Mouse (Mus musculus) heart, adult 2 months (tissue): ENCODE measurements at regions not wholly inside any gene's neighbourhood (a gene's known extent, or its start where the extent isn't known, plus 50 kb on each side); places are given as distances from the start of the nearest gene placed in this dataset.

Source experiments
- CTCF ChIP-seq: fragments of 200-600 bp; IDR thresholded peaks from 2 replicates; pipeline ENCODE4 v1.8.1; 2022; ENCODE audit warnings: antibody characterized with exemption, mild to moderate bottlenecking, moderate library complexity
- POLR2A ChIP-seq: fragments of 200-500 bp; IDR thresholded peaks from 2 replicates; pipeline ENCODE4 v1.6.1; 2011; ENCODE audit warnings: mild to moderate bottlenecking, low read depth, low read length, control low read depth; ENCODE audit not compliant: insufficient read depth

DNA sequence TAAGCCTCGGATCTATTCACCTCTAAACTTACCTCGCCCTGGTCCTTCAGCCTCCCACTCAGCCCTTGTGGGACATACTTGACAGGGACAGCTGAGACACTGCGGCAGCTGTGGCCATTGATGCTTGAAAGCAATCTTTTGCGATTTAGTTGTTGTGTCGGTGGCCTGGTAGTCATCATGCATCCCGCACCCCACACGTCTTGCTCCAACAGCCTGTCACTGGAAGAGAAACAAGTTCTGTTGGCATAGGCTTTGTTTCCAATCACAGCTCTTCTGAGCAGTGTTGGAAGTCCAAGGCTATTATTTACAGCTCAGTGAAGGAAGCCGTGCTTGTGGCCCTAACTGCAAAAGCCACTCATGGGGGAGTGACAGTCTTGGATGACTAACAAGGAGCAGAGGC, 480.2 kb upstream of the Castor2 start:
- TF ChIP-seq CTCF (no peak), POLR2A (no peak)
